Mouse (Mus musculus): Measurements from ENCODE around the gene Fam186a. TPM values are rescaled to one million over a fixed set of nuclear protein-coding genes. Genes with fewer than 3 reads are reported as not detected.
"Not testable (repeated sequence)": the region's sequence is repeated elsewhere in the genome, so short reads cannot be mapped to it uniquely, and the experiment has no call there.

Gene Fam186a
- not detected in 2 replicates for polyA plus RNA-seq (2015; fragmentation: Nextera tagmentation; extraction: Ambion mirVana)

DNA sequence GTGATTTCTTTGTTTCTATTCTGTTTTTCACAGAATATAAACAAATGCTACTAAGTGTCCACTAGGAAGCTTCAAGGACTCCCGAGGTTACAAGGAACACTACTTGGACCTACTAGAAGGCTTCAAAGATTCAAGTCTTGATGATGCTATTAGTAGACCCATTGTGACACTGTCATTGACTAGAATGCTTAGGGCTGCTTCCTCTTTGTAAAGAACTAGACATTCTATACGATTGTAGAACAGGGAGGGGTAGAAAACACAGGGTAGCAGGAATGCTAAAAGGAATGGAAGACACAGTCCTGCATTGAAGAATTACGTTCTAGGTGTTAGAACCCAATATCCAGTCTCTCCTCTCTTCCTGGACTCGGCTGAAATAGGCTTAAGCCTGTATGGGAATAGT, at the start of gene Fam186a:
Fam186a (minus strand) TSS at position 101 of the 400 bp plus-strand sequence.
- Histone ChIP-seq H3K9me3 (no peaks in the 10 kb centered on the region), H3K4me1 (0 out of 2 replicates have a peak, but pooled peaks cover 2% of the 10 kb centered on the region), H3K27ac (replicated peaks) (no peak within 1 kb of the TSS), H3K9ac (replicated peaks) (no peak within 1 kb of the TSS), H3K4me2 (replicated peaks) (no peak within 1 kb of the TSS), H3K36me3 (no peaks in the 10 kb centered on the region), H3K4me3 (no peak within 1 kb of the TSS), H3K27me3 (no peaks in the 10 kb centered on the region)
- no peak for ATAC-seq (replicated peaks)
- 79% methylated on average over 4 of the region's 4 CpGs for WGBS

DNA sequence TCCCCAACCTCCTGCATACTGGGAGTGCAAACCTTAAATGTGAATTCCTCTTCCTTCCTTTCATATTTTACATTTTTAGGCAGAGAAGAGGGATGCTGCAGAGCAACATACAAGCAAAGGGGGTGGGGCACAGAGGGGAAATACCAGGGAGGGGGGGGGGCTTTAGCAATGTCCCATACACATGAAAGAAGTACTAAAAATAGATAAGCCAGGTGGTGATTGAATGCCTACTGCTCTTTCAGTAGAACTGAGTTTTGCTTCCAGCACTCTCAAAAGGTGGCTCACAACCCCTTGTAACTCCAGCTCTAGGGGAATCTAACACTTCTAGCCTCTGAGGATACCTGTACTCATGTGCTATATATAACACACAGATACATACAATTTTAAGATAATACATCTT, 39.3 kb upstream of the Fam186a start:
- H3K4me3 ChIP-seq, result no peak overlapping the region
- no peaks in the 10 kb centered on the region for H3K9me3 ChIP-seq
- no peak overlapping the region for H3K9ac ChIP-seq (replicated peaks)
- no peaks in the 10 kb centered on the region for H3K27me3 ChIP-seq
- peaks cover 83% of the 10 kb centered on the region for H3K36me3 ChIP-seq
- no peak overlapping the region for H3K4me2 ChIP-seq (replicated peaks)
- no peak overlapping the region for H3K27ac ChIP-seq (replicated peaks)
- ATAC-seq (replicated peaks), result no peak
- no peaks in the 10 kb centered on the region for H3K4me1 ChIP-seq

- Histone ChIP-seq H3K27ac (replicated peaks) (no peak overlapping the region), H3K36me3 (peaks cover 76% of the 10 kb centered on the region), H3K27me3 (no peaks in the 10 kb centered on the region), H3K4me2 (replicated peaks) (no peak overlapping the region), H3K4me3 (no peak overlapping the region), H3K4me1 (no peaks in the 10 kb centered on the region), H3K9ac (replicated peaks) (no peak overlapping the region), H3K9me3 (no peaks in the 10 kb centered on the region)
- no peak for ATAC-seq (replicated peaks)
- 83% methylated on average over 7 of the region's 7 CpGs for WGBS
Measured at GRCm38 (mm10) chr15:100004677-100005273, 37.9 kb upstream of the Fam186a start.

DNA sequence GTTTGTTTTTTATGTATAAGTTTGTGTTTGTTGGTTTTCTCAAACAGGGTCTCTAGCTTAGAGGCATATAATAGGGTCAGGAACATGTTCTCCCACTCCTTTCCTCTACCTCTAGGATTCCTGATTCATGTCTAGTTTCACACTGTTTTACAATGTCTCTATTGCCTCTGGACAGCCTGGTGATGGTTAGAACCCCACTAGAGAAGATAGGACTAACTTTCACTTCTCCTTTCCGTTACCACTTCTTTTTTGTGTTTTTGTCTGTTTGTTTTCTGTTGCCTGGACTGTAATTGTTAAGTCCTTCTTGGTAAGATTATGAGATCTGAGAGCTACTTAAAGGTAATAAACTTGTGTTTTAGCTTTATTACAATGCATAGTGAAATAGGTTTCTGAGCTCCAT, 32.5 kb upstream of the Fam186a start:
- 93% methylated on average over 1 of the region's 1 CpGs for WGBS
- H3K9me3 ChIP-seq, result no peaks in the 10 kb centered on the region

GRCm38 (mm10) chr15:99997114-99997804, 30.4 kb upstream of the Fam186a start:
- no peak for ATAC-seq (replicated peaks)
- H3K9ac ChIP-seq (replicated peaks), result no peak overlapping the region
- no peaks in the 10 kb centered on the region for H3K4me1 ChIP-seq
- H3K27me3 ChIP-seq, result no peaks in the 10 kb centered on the region
- no peaks in the 10 kb centered on the region for H3K9me3 ChIP-seq
- no peak overlapping the region for H3K4me2 ChIP-seq (replicated peaks)
- WGBS, result 95% methylated on average over 6 of the region's 6 CpGs
- H3K27ac ChIP-seq (replicated peaks), result no peak overlapping the region
- peaks cover 54% of the 10 kb centered on the region for H3K36me3 ChIP-seq
- H3K4me3 ChIP-seq, result no peak overlapping the region

More for the DNA sequence above, 32.5 kb upstream of the Fam186a start:
- Histone ChIP-seq H3K9ac (replicated peaks) (no peak overlapping the region), H3K4me1 (no peaks in the 10 kb centered on the region), H3K27ac (replicated peaks) (no peak overlapping the region), H3K27me3 (no peaks in the 10 kb centered on the region), H3K36me3 (peaks cover 64% of the 10 kb centered on the region), H3K4me3 (no peak overlapping the region), H3K4me2 (replicated peaks) (no peak overlapping the region)
- no peak for ATAC-seq (replicated peaks)

DNA sequence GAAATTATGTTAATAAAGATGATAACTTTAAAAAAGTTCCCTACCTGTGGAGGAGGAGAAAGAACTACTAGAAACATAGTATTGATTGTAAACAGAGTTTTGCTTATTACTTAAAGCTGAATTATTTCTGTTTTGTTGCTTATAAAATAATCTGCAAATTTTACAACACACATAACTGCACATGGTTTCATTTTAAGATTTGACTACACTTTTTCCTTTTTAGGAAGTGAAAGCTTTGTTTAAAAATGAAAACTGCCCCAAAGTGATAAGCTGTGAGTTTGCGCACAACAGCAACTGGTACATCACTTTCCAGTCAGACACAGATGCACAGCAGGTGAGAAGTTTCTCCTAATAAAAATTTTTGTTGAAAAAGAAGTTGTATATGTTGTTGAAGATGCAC, 26.2 kb upstream of the Fam186a start:
- 100% methylated on average over 1 of the region's 1 CpGs for WGBS
- no peak overlapping the region for H3K4me3 ChIP-seq
- no peak overlapping the region for H3K4me2 ChIP-seq (replicated peaks)
- no peaks in the 10 kb centered on the region for H3K9me3 ChIP-seq
- H3K36me3 ChIP-seq, result peaks cover 56% of the 10 kb centered on the region
- no peak overlapping the region for H3K27ac ChIP-seq (replicated peaks)
- ATAC-seq (replicated peaks), result no peak
- no peaks in the 10 kb centered on the region for H3K4me1 ChIP-seq
- H3K9ac ChIP-seq (replicated peaks), result no peak overlapping the region
- H3K27me3 ChIP-seq, result no peaks in the 10 kb centered on the region

DNA sequence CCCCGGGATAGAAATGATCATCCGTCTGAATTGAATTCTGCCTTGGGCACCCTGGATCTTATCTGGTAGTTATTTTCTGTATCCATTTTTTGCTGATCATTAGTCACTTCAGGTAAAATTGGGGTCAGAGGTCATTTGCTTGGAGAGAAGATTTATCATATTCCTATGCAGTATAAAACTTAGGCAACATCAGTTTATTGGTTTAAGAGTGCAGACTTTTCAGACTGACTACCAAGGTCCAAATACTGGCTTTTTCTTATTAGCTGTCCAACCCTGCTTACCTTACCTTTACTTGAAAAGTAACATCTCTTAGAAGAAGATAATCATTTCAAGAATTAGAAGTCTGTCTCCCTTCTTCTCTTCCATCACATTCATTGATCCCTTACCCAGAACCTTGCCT, 12.9 kb upstream of the Fam186a start:
- Histone ChIP-seq H3K9ac (replicated peaks) (no peak overlapping the region), H3K4me1 (no peaks in the 10 kb centered on the region), H3K27me3 (no peaks in the 10 kb centered on the region), H3K27ac (replicated peaks) (no peak overlapping the region), H3K4me2 (replicated peaks) (no peak overlapping the region), H3K36me3 (no peaks in the 10 kb centered on the region), H3K9me3 (no peaks in the 10 kb centered on the region), H3K4me3 (no peak overlapping the region)
- ATAC-seq (replicated peaks), result no peak
- 96% methylated on average over 2 of the region's 2 CpGs for WGBS

DNA sequence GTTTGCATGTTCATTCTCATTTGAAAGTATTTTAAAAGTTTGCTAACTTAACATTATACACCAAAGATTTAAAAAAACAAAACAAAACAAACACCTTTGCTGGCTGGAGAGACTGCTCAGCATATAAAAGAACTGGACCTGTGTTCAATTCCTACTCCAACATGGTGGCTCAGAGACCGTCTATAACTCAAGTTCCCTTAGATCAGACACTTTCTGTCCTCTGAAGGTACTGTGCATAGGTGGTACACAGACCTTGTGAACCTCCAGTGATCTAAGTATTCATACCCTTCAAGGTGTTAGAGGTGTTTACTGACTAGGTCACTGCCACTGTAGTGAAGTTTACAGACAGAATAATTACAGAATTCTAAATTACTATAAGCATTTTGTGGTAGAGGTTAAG, 12.4 kb upstream of the Fam186a start:
- Histone ChIP-seq H3K27me3 (no peaks in the 10 kb centered on the region), H3K27ac (replicated peaks) (no peak overlapping the region), H3K4me2 (replicated peaks) (no peak overlapping the region), H3K4me1 (peaks cover 3% of the 10 kb centered on the region), H3K9ac (replicated peaks) (no peak overlapping the region), H3K36me3 (no peaks in the 10 kb centered on the region), H3K4me3 (no peak overlapping the region), H3K9me3 (no peaks in the 10 kb centered on the region)
- 84% methylated on average over 1 of the region's 1 CpGs for WGBS
- no peak for ATAC-seq (replicated peaks)

DNA sequence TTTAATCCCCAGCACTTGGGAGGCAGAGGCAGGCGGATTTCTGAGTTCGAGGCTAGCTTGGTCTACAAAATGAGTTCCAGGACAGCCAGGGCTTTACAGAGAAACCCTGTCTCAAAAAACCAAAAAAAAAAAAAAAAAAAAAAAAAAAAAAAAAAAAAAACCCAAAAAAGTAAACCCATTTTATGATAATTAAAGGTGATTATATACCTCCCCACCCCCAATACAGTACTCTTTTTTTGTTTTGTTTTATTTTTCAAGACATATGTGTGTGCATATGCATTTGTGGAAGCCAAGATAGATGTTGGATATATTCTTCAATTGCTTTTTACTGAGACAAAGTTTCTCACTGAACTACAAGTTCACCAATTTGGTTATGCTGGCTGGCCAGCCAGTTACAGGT, 9.3 kb upstream of the Fam186a start:
- H3K4me3 ChIP-seq; ATAC-seq (replicated peaks); H3K9me3 ChIP-seq; H3K36me3 ChIP-seq; H3K4me2 ChIP-seq (replicated peaks); H3K27ac ChIP-seq (replicated peaks); H3K9ac ChIP-seq (replicated peaks); H3K27me3 ChIP-seq: not testable (repeated sequence)
- WGBS, result 91% methylated on average over 2 of the region's 2 CpGs
- peaks cover 14% of the 10 kb centered on the region for H3K4me1 ChIP-seq

- 78% methylated on average over 2 of the region's 2 CpGs for WGBS
- Histone ChIP-seq H3K27ac (replicated peaks) (no peak overlapping the region), H3K27me3 (no peaks in the 10 kb centered on the region), H3K4me3 (no peak overlapping the region), H3K9me3 (no peaks in the 10 kb centered on the region), H3K4me2 (replicated peaks) (no peak overlapping the region), H3K36me3 (no peaks in the 10 kb centered on the region), H3K4me1 (peaks cover 14% of the 10 kb centered on the region), H3K9ac (replicated peaks) (no peak overlapping the region)
- no peak for ATAC-seq (replicated peaks)
Measured at GRCm38 (mm10) chr15:99974476-99975220, 7.8 kb upstream of the Fam186a start.

DNA sequence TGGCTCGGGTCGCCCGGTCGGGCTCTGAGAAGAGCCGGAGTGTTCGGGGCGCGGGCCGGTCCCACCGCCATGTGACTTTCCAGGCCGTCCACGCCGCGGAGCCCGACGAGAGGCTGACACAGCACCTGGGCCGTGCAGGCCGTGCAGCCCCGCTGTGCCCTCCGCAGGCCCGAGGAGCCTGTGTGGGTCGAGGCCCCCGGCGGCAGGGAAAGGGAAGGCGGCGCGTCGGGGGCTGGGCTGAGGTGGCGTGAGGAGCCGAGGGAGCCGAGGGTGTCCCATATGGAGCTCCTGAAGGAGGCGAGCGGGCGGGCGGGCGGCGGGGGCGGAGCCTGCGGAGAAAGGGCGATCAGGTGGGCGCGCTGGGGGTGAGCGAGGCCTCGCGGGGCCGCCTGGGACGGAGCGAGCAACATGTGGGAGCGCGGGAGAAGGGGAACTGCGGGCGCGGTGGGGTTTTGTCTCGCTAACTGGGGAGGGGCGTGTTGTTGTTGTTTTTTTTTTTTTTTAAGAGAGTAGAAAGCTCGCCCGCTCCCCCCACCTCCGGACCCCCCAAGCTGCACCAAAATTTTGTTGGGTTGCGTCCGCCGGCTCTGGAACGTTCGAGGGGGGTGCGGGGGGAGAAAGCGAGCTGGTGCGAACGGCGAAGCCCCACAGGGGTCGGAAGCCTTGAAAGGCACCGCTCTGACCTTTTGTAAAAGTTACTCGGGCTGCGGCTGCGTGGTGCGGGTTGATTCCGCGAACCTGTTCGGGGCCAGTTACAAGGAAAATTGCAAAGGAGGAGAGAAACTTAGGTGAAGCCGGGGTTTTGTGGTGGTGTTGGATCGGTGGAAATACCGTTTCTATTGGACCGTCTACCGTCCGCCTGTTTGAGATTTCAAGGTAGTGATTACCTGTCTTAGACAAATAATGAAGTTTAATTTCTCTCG, 6.4 kb upstream of the Fam186a start:
- H3K4me2 ChIP-seq (replicated peaks), result peak overlapping the region; percentile 79
- peak overlapping the region; percentile 98 for H3K4me3 ChIP-seq
- H3K9ac ChIP-seq (replicated peaks), result peak overlapping the region; percentile 82
- peak; percentile 85 for ATAC-seq (replicated peaks)
- peaks cover 14% of the 10 kb centered on the region for H3K4me1 ChIP-seq
- H3K9me3 ChIP-seq, result no peaks in the 10 kb centered on the region
- H3K27me3 ChIP-seq, result no peaks in the 10 kb centered on the region
- H3K36me3 ChIP-seq, result no peaks in the 10 kb centered on the region
- under 1% methylated on average over 82 of the region's 84 CpGs for WGBS
- peak overlapping the region; percentile 96 for H3K27ac ChIP-seq (replicated peaks)

All from forebrain, embryonic 15.5 days (tissue).